Mouse (Mus musculus) lung, postnatal 25 days (tissue): Measurements from ENCODE around the gene Usf2.

Source experiments
- DNase-seq: peaks from one replicate; pipeline ENCODE4 v3.0.0; 2022; ENCODE audit warnings: low spot score

Gene Usf2

DNA sequence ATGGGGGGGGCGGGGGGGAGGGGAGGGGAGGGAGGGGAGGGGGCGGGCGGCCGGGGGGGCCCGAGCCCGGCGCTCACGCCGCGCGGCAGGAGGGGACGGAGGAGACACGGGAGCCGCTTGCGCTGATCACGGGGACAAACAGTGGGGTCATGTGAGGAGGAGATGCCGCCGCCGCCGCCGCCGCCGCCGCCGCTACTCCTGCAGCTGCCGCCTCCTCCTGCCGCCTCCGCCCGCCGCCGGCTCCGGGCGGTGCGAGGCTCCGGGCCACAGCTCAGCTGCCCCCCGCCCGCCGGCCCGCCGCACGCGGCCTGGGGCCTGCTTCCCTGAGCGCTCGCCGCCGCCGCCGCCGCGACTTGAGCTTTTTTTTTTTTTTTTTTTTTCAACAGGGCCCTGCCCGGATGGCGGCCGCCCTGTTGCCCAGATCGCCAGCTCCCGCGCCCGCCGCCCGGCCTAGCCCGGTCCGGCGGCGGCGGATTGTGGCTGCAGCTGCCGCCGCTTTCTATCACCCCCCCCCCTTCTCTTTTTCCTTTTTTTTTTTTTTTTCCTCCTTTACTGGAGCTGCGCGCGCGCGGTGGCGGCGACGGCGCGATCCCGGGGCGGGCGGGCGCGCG lies at the start of gene Usf2:
TSS of gene Usf2 (minus strand) at position 48 of the 611 bp plus-strand sequence.
- peak; percentile 84 for DNase-seq

DNA sequence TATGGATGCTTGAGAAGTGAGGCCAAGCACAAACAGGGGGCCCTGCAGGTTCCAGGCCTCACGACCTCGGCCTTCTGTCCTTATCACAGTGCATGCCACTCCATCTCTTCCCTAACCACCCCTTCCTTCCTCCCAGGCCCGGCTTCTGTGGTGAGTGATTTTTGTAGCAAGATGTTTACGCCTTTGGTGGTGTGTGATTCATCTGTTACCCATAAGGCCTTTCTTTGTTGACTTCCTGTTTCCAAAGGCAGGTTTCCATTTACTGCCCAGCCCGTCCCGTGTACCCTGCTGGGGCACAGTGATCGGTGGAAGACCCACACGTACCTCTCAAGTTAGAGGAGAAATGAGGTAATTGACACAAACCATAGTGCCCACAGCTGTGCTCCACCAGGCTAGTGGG lies 46.0 kb upstream of the Usf2 start:
- DNase-seq, result peak; percentile 86

DNA sequence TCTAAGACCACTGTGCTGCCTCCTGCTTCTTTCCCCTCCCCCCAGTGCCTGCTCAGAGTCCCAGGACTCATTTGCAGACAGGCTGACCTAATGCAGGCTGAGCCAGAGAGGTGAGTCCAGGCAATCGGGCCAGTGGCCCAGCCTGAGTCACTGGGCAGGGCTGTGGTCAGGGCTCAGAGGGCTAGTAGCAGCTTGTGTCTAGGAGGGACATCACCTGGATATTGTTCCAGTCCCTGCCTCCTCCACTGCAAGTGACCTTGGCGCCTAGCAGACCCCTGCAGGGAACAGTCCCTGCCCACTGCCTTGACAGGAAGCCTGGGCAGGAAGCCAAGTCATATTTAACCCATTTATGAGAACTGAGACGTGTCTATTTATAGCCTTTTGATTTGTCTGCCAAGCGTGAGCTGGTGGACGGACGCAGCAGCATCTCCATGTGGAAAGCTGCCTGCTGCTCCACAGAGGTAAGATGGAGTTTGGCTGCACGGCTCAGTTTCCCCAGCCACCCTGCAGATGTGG lies 44.0 kb upstream of the Usf2 start:
- peak; percentile 82 for DNase-seq

DNA sequence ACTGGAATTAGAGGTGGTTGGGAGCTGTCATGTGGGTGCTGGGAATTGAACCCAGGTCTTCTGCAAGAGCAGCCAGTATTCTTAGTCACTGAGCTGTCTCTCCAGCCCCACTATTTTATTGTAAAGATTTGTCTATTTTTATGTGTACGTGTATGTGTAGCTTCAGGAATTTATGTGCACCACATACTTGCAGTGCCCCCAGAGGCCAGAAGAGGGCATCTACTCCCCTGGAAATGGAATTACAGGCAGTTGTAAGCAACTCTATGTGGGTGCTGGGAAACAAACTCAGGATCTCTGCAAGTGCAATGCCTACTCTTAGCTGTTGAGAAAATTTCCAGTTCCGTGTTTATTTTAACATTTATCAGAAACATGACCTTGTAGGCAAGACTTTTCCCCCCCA lies 39.9 kb upstream of the Usf2 start:
- DNase-seq, result no peak

DNA sequence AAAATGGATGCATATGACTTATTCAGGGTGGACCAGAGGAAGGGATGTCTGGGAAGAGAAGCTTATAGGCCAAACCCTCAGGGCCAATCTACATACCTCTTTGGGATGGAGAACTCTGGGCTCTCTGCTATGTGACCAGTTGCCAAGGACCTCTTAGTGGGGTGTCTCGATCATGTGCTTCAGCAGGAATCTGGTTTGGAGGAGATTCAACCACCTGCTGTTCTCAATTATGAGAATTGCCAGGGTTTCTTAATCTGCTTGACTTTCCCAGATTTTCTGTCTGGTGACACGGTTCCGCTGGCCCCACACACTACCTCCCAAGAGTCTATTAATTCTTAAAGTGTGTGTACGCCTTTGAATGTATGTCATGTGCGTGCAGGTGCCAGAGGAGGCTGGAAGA lies 37.4 kb upstream of the Usf2 start:
- DNase-seq, result no peak

DNA sequence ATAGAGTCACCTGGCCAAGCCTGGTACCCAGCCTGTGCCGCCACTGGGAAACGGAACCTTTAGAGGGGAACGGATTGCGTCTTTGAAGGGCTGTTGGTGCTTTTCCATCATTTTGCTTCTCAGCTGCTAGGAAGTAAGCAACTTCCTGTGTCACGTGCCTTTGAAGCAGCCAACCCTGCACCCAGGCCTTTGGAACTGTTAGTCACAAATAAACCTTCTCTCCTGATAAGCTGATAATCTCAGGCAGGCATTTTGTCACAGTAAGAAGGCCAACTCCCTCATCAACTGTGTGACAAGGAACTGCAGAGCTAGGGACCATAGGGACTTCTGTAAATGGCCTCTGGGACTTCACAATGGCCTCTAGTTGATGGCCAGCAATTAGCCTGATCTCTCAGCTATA lies 35.5 kb upstream of the Usf2 start:
- no peak for DNase-seq

DNA sequence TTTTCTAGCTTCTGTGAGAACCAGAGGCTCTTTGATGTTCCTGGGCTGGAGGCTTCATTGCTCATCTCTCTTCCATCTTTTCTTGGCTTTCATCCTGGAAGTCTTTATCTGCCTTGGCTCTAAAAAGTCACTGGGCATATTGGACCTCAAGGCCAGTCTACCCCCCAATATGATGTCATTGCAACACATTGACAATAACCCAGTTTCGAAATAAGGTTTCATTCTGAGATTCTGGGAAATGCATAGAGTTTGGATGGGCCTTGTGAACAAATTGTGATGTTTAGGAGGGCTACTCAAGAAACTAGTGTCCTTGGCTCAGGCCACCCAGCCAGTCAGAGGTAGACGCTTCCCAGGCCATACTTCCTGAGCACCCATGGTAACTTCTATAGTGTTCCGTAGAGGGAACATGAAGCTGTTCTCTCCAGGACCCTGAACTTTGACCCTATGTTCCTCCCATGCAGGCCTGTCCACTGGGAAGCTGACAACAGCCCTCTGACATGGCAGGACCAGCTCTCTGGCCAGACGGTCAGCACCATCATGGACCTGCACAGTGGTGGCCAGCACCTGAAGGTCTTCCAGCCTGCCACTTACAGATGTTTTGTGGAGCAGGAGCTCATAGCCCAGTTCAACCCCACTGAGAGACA lies 32.0 kb upstream of the Usf2 start:
- DNase-seq, result no peak

DNA sequence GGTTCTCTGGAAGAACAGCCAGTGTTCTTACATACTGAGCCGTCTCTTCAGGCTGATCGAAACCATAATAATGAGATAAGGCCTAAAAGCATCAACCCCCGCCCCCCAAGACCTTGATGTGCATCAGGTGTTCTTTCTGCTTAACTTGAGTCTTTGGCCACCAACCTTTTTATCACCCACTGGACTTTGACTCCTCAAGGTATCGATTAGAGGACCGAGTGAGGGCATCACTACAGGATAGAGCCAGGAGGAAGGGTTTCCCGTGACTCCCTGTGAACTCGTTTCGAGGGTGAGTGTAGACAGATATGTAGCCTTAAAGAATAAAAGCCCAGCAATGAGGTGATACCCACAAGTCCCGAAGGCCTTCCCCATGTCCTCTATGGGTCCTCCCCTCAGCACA lies 28.8 kb upstream of the Usf2 start:
- DNase-seq, result no peak

DNA sequence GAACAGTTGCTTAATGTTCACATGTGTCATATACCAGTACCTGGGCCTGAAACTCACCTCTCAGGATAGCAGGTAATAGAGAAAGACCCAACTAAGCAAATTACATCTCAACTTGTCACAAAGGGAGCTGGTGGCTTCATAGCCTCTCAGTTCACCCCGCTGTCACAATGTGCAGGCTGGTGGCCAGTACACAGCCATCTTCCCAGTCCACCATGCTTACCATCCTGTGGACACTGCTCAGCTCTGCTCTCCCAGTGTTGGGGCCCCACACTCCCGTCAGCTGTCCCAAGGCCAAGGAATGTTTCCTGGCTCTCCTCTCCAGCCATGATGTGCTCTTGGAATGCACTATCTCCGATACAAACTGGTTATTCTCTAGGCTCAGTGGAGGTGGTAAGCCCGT lies 25.1 kb upstream of the Usf2 start:
- no peak for DNase-seq

DNA sequence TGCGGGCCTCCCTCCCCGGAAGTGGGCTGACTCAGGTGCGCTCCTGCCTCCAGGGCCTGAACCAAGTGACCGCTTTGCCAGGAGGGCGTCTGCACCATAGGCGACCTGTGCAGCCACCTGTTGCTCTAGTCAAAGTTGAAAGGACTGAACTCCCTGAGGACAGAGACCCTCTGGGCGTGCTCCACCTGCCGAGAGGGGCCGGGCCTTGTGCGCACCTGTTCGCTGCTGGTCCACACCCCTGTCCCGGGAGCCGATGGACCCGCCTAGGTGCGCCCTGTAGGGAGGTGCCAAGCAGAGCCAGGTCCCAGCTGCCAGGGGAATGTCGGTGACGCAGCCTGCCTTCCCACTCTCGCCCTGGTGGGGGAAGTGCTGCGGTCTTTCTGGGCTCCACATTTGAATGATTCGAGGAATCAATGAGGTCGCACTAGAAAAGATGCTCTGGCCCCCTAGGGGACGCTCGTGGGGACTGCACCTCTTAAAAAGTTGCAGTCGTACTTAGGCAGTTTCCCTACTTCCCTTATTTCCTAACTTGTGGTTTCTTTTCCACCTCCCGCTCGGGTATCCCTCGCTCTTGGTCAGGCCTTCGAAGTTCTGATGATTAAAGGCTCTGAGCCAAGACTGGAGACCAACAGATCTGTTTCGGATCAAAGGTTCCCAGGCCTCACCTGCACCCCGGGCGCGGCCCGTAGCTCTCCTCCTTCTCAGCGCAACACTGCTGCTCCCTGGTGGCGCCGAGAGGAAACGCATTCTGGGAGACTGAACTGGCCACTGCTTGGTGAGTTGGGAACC lies 17.1 kb upstream of the Usf2 start, which contains the start of gene Fam187b:
TSS of gene Fam187b (plus strand) at position 290 of the 789 bp plus-strand sequence.
- peak; percentile 92 for DNase-seq

DNA sequence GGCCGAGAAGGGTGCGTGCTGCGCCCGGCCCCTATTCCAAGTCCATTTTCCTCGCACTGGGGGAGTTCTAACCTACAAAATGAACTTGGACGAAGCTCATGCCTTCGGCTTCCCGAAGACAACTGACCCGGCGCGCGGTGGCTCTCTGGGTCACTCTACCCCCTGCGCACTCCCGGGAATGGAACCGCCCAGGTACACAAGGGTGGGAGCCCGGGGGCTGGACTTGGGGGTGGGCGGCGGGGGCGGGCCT lies 16.6 kb upstream of the Usf2 start, which contains the start of gene Lsr:
TSS of gene Lsr (minus strand) at position 214 of the 250 bp plus-strand sequence.
- no peak for DNase-seq

DNA sequence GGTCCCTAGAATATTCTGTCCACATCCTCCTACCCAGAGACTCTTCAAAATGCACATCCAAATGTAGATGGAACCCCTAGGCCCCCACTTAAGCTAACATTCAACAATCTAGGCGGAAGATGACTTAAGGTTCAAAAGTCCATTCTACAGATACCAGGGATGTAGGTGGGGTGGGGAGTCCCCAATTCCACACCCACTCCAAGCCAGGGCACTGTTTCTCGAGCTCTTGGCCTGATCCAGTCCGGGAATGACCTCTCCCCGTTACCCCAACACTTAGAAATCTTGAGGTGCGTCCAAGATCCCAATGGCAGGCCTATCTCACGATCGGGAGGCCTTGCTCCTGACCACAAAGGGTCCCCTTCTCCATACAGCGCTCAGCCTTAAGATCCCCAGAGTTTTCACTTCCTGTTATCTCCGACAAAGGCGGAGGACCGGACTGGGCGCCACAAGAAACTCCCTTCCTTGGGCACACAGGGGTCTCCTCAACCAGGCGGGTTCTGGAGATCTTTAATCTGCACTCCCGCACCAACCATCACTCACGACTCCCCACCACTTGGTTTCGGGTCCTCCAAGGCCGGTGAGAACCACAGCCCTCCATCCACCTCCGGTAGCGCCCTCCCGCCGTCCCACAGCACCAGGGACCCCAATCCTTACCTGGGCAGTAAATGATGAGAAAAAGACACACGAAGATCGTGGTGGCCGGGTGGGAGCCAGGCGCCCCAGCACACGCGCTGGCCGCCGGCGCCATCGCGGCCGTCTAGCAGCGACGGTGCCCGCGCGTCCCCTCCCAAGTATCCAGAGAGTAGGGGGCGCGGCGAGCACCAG lies 16.0 kb upstream of the Usf2 start:
- DNase-seq, result peak; percentile 10

DNA sequence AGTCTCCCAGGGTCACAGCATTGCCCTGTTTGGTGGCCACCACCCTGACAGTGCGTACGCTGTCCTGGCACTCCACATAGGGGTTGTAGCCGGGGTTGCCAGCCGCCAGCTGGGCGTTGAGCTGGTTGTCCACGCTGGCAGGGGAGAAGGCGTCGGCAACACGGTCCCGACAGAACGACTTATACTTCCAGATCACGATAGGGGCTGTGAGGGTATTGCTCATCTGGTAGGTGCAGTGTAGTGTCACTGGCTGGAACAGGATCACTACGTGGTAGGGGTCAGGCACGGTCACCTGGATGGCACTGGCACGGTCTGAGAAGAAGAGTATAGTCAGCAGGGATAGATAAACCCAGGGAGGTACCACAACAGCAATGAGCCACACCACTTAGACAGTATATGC lies 15.3 kb upstream of the Usf2 start:
- DNase-seq, result no peak

DNA sequence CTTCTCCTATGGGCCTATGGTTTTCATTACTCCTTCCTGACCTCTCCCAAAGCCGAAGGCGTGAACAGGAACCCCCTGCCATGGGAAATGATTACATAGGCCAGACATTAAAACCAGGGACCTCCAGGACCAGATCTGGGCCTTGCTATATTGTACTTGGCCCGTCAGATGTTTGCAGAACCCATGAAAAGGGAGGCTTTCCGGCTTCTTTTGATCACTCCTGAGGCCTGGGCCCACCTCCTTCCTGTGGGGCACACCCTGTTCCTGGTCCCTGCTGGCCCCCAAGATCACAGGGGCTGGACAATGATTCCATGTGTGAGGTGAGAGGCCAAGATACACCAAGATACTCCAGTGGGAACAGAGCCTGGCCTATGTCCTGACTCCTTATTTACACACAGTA lies 12.6 kb upstream of the Usf2 start:
- no peak for DNase-seq

DNA sequence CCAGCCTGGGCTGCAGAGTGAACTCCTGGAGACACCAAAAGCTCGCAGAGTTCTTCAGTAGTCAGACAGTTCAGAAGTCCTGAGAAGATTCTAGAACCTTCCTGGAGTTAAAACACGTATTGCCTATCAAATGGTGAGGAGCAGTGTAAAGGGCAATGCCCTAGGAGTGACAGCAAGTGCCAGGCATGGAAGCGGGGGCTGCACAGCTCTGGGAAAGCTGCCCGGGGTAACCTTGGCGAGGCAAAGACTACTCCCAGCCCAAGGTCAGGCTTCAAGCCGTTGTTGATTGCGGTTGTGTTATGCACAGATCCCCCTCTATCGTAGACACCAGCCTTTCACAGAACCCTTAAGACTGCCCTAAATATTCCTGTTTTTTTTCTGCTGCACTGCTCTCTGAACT lies 12.0 kb upstream of the Usf2 start:
- DNase-seq, result no peak

DNA sequence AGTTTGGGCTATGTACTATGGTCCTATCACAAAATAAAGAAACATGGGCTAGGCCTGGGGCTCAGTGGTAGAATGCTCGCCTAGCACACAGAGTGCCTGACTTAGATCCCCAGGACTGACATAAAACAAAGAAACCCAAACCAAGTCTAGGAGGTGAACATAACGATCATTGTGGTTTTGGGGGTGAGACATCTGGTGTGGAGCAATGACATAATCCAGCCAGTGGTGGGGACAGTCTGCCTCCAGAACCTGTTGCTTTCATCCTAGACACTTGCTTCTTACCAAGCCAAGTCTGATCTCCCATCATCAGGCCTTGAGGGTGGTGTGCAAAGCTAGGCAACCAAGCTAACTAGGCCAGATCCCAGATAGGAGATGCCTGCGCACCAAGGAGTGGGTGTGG lies 10.1 kb upstream of the Usf2 start:
- DNase-seq, result no peak

DNA sequence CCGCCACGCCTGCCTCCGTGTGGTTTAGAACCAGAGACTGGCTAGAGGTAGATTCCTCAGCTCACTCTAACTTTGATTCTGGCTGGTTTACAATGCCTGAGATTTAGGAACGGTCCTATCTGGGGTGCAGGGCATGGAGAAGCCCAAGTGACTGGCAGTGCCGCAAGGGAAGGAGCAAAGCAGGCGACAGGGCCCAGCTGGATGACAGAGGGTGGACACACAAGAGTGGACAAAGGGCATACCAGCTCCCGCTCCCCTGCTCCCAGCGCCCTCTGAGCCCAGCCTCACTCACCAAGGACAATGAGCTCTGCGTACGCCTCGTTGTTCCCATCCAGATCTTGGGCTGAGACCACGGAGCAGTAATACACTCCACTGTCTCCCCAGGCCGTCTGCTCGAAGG lies 9.1 kb upstream of the Usf2 start:
- DNase-seq, result no peak

DNA sequence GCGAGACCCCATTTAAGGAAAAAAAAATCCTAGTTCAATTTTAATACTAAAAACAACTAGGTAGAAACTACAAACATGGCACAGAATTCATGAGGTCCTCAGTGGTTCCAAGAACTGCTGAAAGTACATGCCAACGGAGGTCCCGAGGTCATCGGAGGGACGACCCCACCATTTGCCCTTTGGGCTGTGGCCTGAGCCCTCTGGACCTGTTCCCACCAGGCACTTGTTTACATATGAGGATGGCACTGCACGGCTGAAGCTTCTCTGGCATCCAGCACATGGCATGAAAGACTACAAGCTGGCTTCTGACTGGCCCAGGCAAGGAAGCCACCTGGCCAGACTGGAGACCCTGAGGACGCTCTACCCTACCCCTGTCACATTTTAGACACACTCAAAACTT lies 7.8 kb upstream of the Usf2 start:
- no peak for DNase-seq

DNA sequence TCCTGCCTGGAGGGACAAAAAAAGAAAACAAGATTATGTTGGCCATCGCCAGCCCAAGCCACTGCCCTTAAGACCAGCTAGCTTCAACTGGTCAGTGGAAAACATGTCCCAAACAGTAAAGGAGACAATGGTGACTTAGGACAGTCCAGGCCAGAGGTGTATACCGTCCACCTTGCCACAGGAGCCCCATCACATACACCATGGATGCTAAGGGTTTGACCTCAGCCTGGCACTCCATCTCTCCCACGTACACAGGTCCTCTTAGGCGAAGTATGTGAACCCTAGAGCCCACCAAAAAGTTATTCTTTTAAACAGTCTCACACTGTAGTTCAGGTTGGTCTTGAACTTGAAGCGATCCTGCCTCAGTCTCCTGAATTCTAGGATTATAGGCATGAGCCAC lies 6.3 kb upstream of the Usf2 start:
- no peak for DNase-seq

DNA sequence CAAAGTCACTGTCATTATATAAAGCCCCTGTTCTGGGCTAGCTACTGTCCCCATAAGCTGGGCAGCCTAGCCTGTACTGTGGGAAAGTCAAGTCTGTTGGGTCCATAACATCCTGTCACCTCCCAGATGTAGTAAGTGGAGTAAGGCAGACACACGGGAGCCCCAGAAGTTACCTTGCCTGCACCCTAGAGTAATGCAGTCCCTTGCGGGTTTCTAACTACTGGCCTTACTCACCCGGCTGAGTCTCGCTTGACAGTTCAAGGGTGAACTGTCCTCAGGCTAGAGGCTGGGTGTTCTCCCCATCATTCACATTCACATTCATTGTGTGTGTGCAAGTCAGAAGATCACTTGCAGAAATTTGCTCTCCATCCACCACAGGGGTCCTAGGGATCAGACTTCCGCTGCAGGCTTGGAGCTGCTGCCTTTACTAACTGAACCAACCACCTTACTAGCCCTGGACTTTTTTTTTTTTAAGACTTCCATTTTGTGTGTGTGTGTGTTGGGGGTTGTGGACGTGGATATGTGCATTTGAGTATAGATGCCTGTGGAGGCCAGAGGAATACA lies 3.3 kb upstream of the Usf2 start:
- no peak for DNase-seq

DNA sequence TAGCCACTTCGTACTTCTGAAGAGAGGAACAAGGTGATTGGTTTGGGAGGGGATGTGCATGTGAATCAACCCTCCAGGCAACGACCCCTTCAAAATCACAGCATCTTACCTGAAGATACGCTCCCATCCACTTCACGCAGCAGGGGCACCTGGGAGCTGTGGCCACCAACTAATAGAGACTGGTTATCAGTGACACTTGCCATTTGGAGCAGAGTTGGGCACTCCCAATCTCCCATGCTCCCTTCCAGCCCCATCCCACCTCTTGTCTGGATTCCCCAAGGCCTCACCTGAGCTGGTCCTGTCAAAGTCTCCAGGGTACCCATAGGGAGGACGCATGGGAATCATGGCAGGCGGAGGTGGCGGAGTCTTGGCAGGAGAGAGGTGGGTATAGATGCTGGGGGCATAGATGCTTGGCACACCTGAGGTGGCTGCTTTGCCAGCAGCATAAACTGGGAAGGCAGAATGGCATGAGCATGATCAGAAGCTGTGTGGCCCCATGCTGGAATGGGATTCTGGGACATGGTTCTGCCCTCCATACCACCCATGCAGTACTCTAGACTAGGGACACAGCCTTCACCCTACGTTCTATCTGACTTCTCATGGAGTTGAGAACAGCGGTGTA lies 2.4 kb upstream of the Usf2 start:
- no peak for DNase-seq
